Mouse (Mus musculus) 416B (cell line): ENCODE data around the gene Nacc1.

ENCODE experiments used
- DNase-seq: peaks from one replicate; pipeline ENCODE4 v3.0.0; 2011; ENCODE audit warnings: low read depth

Gene Nacc1

DNA sequence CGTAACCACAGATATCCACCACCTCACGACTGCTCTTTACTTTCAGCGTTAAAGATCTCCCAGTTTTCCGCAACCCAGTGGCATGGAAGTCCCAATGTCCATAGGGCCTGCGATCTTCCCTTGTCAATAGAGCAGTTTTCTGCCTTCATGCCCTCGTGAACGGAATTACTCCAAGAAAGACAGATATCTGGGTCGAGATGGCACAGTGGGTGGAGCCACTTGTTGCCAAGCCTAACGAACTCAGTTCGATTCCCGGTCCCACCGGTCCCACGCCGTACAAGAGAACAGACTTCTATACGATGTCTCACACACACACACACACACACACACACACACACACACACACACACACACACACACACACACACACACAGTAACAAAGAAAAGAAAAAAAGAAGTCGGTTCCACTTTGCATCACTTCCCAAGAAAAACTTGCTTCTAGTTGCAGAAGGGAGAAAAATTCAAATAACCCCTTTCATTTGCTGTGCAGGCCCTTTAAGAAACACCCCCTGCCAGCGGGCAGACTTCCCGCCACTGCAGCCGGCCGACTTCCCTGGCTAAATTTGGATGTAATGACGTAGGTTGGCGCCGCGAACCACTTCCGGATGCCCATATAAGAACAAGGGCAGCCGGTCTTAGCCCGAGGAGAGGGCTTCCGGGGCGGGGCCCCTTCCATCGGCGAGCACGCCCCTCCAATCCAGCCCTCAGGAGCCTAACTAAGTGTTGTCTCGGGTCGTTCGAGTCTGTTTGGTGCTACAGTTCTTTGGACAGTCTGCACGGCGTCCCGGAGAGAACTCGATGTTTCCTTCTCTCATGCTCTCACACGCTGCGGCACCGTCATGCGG is 24.0 kb downstream of the Nacc1 start:
- peak; percentile 100 for DNase-seq

DNA sequence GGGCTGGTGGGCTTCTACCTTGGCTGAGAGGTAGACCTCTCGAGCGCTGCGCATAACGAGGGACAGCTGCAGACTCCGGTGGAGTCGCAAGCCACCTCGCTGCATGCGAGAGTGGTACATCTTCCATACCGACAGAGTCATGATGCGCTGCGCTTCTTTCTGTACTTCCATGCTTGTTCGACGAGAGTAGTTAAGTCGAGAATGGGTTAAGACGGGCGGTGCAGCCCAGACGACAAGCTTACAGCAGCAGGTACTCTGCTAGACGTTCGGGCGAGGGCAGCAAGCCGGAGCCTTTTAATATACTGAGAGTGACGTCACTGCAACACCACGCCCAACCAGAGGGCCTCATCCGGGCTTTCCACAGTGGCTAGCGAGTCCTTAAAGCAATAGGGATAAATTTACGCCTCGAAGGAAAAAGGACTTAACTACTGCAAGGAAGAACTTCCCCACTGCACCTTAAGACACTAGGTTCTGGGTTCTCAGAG is 25.0 kb downstream of the Nacc1 start, which contains the start of gene Ier2:
Ier2 (minus strand) TSS at position 272 of the 485 bp plus-strand sequence.
- peak; percentile 99 for DNase-seq

DNA sequence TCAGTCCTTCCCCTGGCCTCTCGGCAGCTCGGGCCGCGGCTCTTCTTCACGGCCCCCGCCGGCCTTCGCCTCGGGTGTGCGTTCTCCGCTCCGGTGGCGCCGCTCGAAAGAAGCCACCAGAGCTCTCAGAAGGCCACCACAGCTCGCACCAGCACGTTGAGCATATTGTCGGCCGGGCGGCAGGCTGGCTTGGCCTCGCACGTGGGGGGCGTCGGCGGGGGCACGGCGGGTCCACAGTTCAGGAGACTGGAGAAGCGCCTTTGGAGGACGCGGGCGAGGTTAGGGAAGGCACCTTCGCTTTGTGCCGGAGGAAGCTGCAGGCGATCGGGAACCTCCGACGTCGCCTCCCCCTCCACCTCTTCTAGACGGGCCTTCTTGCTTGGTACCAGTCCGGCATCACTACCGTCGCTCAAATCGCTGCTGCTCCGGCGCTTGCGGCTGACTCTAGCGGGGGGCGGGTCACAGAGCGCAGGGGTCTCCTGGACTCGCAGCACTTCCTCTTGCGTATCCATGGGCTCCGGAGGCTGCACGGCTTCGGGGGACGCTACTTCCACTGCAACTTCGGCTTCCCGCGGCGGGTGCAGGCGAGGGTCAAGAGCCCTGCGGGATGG is 25.6 kb downstream of the Nacc1 start:
- peak; percentile 76 for DNase-seq

DNA sequence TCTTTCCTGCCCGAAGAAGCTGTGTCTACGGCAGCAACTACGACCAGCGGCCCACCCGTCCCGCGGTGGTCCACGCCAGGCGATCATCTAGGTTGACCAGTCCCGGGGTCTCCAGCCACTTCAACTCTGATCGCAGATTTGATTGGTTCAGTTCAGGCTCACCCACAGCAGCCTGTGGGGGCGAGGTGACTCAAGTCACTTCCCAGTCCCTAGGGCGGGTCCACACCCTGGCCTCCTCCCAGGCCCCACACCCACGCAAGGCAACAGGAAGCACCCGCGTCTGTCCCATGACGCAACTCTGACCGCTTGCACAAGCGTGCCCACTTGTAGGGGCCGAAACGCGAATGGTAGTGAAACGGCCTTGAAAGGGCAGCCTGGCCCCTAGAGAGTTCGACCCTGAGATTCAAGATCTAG is 26.2 kb downstream of the Nacc1 start:
- DNase-seq = peak; percentile 96

DNA sequence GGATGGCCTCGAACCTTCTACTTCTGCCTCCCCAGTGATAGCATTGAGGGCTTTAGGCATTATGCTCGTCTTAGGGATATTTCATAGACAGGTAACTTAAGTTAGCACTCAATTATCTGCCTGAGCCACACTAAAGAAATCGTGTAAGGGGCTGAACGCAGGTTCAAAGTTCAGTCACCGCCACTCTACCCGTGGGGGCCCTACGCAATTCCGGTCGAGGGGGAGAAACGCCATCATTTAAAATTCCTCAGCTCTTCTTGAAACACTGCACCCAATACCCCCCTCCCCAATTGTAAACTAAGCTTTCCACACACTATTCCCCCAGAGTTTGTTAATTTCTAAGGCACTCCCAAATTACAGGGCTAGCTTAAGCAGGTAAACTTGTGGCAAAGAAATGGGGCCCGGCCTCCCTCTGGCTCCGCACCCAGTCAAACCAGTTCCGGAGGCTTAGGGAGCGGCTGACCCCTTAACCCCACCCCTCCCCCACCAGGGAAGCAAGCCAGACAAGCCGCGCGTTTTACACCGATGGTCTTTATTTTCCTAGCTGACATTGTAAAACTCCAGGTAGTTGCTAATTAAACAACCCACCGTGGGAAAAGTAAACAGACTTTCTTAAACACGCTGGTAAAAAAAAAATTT is 26.7 kb downstream of the Nacc1 start:
- peak; percentile 72 for DNase-seq

DNA sequence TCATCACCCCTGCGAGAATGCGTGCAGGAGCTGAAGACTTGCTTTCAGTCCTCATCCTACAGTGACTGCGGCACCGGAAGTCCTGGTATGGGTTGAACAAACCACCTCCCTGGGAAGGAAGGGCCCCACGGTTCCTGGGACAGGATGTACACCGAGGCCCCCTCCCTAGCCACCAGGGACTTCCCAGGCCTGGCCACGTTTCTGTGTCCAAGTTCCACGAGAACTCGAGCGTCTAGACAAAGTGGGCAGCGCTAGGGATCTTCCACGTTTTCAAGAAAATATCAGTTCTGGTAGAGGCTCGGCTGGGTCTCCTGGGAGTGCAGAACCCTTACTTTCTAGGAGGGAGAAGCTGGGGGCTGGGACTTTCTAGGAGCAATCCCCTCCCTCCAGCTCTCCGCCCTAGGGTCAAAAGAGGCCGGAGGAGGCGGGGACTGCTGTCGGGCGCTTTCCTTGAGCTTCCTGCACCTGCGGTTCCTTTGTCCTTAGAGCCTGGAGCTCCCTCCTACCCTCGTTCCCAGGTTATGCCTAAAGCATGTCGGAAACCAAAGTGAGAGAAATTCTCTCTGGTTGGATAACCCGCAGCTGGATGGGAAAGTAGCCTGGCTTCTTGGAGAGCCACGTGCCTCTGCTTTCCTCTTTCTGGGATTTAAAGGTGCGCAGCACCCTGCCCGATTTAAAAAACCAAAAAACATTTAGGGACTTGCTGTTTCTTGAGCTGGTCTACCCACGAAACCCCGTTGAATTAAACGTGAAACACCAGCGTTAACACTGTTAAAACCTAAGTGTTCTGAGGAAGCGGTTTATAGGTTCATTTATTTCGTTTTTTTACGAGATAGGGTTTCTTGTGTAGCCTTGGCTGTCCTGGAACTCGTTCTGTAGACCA is 27.5 kb downstream of the Nacc1 start:
- DNase-seq = peak; percentile 91

DNA sequence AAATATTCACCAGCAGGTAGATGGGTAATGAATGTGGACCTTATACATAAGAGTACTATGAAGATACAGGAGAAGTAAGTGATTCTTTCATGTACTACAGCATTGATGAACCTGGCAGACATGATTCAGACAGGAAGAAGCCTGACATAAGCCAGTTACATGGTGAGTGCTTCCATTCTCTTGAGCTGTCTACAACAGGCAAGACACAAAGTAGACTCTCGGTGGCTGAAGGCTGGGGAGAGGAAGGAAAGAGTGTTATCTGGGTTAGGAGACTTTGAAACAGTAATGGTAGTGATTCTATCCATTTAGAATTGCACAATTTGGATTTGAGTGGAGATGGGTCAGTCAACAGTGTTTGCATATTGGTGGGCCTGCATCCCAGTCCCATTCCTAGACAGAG is 28.7 kb downstream of the Nacc1 start:
- DNase-seq = peak; percentile 60

DNA sequence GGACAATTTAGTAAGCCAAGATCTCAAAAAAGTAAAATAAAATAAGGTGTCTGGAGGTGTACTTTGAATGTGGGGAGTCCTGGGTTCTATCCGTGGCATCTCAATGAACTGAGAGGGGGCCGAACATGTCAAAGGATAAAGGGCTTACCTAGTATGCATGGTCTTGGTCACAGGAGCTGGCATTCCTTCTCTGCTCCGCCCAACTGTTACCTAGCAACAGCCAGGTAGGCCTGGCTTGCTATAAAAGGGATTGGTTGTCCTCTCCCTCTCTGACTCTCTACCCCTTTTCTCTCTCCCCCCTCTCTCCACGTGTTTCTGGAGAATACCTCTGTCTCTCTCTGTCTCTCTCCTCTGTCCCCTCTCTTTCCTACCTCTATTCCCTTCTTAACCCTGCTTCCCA is 30.0 kb downstream of the Nacc1 start:
- no peak for DNase-seq

DNA sequence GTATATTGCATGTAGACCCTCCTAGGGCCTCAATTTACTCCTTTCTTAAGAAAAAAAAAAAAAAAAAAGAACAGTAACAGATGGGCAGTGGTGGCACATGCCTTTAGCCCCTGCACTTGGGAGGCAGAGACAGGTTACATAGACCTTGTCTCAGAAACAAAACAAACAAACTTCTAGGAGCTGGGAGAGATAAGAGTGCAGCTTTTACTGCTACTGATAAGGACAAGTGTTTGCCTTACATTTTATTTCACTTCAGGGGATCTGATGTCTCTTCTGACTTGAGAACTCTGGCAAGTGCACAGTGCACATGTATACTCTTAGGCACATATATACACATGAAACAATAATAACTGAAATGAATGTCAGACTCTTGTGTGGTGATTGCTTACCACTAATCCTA is 30.5 kb downstream of the Nacc1 start:
- DNase-seq = no peak

DNA sequence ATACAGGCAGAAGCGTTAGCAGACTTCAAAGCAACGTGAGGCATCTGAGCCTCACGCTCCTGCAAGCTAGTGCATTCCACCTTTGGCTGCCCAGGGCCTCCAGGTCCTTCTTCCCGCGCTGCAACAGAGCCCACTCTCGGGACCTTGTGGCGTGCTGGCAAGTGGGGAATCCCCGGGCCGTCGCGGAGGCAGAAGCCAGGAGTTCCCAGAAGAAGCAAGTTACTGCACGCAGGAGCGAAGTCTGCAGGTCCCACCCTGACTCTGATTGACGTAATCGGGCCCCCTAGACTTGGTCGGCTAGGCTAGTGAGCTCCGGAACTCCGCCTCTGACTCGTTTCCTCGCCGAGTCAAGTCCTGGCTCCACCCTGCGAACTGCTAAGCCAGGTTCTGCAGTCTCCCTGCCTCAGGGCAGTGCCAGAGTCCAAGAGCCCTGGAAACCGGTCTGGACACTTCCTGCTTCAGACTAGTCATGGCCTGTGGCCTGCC is 31.0 kb downstream of the Nacc1 start:
- DNase-seq = peak; percentile 94

DNA sequence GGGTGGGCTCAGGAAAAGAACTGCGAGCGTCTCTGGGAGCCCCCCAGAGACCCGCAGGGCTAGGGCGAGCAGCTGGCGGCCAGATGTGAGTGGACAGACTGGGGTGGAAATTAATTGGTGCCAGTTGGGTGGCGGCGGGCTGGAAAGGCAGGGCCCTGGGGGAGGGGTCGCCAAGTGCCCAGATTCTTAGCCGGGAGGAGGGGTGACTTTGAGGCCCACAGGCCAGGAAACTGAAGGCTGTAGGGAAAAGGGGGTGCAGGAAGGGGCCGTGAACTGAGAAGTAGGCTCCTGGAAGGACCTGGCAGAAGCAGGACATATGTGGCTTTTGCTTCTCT is 31.5 kb downstream of the Nacc1 start:
- no peak for DNase-seq

DNA sequence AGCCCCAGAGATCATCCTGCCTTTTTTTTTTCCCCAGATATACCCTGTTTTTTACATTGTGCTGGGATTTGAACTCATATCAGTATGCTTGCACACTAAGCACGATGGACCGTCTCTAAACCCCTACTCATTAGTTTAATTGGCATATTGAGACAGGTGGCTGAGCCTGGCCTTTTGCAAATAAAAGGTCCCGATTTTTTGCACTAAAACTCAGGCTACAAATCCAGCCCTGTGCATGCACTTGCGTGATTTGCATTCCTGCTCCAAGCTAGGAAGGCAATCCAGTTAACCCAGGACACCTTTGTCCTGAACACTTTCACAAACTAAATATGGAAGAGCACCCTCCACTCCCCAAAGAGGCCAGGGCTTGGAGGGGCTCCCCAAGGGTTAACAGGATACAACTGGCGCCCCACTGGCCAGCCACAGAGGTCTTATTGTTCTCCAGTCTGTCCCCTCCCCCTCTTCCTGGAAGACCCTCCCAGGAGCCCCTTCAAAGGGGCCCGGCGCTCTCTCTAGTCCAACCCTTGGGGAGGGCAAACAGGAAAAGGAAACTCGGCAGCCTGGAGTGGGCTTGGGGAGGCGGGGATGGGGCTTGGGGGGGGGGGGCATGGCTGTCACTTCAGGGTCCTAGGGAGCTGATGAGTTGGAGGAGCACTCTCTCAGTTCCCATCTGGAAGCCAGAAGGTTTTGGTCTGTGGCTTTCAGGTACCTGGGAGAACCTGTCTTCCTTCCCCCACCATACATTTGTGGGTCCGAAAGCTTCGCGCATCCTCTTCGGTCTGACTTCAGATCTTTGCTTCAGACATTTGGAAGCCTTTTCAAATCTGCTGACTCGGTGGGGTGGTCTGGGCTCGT is 32.1 kb downstream of the Nacc1 start:
- no peak for DNase-seq

DNA sequence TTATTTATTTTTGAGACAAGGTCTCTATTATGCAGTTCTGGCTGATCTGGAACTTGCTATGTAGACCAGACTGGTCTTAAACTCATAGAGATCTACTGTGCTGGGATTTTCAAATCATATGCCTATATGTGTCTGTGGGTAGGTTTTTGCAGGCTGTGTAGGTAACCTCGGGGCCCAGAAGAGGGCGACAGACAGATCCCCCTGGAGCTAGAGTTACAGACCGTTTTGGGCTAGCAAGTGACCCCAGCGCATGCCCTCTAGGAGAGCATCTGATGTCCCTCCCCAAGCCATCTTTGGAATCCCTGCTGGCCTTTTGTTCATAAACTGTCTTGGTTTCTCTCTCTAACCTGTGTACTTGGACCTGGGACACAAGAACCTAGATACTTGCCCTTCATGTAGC is 33.1 kb downstream of the Nacc1 start:
- peak; percentile 75 for DNase-seq

DNA sequence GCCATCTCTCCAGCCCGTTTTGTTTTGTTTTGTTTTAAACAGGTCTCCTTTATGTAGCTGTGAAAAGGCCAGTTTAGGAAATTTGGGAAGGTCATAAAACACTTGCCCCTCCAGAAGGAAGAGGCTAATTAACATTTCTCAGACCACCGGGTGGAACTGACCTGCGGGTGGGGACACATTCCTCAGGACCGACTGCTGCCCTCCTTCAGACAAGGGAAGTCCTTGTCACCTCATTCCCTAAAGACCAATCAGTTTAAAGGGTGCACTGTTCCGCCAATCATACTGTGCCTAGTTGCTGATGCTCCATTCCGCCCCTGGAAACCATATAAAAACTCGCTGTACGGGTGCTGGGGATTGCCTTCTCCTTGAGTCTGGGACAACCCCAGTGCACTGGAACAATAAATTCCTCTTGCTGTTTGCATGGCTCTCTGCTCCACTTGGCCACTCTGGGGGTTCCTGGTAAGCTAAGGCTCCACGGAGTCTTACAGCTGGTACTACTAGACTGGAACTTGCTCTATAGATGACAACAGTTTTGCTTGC is 34.5 kb downstream of the Nacc1 start:
- peak; percentile 88 for DNase-seq

DNA sequence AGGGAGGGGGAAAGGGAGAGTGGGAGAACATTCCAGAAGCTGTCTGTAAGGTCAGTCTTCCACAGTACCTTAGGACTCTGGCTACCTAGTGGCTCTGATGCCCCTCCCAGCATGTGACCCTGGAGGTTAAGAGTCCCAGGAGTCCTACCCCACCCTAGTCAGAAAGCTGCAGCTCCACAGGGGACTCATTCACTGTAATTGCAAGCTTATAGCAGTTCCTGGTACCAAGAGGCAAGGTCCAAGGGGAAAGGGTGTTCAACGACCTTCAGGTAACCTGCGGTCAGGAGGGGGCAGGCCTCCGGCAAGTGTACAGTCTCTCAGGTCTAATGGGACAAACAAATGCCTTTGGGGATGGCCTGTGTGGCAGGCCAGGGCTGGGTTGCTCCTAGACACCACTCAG is 37.4 kb downstream of the Nacc1 start:
- DNase-seq = no peak

DNA sequence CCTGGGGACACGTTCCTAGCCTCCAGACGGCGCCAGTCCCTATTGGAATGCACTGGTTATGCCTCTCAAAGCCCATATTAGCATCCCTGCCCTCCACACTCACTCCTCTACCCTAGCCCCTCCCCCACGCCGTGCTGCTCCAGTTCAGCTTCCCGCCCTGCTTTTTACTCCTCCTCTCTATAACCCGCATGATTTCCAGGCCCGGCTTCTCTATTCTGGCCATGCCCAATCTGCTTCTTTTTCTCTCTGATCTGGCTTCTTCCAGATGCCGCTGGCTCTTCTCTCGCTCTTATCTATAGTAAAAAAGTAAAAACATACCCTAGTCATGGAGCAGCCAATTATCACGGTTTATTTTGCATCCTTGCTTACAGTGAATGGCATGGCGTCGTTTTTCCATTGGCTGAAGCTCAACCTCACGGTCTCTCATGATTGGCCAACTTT is 40.2 kb downstream of the Nacc1 start:
- no peak for DNase-seq

DNA sequence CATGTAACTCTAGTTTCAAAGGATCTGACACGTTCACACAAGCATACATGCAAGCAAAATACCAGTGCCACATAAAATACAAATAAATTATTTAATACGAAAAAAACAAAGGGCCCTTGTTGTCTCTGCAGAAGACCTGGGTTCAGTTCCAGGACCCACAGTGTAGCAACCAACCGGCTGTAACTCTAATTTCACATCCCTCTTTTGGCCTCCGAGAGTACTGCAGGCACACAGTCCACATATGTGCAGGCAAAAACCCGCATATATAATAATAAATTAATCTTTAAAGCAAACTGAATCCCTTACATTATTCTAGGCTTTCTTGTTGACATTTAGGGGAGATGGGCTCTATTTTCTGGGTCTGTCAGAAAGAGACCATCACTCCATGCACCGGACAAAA is 40.9 kb downstream of the Nacc1 start:
- no peak for DNase-seq

DNA sequence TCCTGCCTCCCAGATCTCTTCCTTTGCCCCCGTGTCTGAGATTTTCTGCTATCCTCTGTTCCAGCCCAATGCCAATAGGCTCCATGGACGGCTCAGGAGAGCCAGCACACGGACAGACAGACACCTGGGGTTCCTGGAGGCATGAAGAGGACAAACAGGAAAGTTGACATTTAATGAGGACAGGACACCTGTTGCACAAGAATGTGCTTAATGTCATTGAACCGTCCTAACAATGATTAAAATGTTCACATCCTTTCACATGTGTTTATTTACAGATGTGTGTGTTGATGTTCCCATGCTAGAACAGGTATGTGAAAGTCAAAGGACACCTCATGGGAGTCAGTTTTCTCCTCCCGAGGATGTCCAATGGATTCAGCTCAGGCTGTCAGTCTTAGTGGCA is 44.6 kb downstream of the Nacc1 start:
- DNase-seq = no peak

DNA sequence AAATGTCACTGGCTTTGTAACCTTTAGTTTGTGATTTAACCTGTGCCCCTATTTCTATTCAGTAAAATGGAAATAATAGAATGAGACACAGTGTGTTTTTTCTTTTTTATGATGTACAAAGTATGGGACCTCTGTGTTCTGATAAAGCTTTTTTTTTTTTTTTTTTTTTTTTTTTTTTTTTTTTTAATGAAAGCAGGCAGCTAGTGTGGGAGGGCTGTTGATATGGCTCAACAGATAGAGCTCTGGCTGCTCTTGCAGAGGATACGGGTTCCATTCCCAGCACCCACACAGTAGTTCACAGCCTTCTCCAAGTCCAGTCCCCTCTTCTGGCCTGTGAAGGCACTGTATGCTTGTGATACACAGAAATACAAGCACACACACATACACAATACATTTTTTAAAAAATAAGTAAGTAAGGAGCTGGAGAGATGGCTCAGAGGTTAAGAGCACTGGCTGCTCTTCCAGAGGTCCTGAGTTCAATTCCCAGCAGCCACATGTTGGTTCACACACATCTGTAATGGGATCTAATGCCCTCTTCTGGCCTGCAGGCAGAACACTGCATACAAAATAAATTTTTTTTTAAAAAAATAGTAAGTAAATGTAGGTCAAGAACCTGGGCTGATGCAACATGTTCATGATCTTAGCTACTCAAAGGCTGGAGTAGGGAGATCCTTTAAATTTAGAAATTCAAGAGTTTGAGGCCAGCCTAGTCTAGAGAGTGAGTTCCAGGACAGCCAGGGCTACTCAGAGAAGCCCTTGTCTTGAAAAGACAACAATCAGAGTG is 45.9 kb downstream of the Nacc1 start:
- DNase-seq = peak; percentile 52
